Mouse (Mus musculus) neural tube, embryonic 10.5 days (tissue): ENCODE measurements around the gene Sh3bp5.

ENCODE experiments used
- DNase-seq: peaks from one replicate; pipeline ENCODE4 v3.0.0-alpha.2; 2017; ENCODE audit warnings: low spot score; ENCODE audit errors: extremely low spot score

Gene Sh3bp5

GRCm38 (mm10) chr14:31433851-31434360 is 2.0 kb downstream of the Sh3bp5 start:
- peak; percentile 74 for DNase-seq

- DNase-seq = no peak
Measured at GRCm38 (mm10) chr14:31433126-31433525, 2.8 kb downstream of the Sh3bp5 start.

GRCm38 (mm10) chr14:31432424-31432823 is 3.5 kb downstream of the Sh3bp5 start:
- no peak for DNase-seq

GRCm38 (mm10) chr14:31431789-31432330 is 4.0 kb downstream of the Sh3bp5 start:
- no peak for DNase-seq

GRCm38 (mm10) chr14:31429004-31429395 is 6.9 kb downstream of the Sh3bp5 start:
- no peak for DNase-seq

GRCm38 (mm10) chr14:31428211-31429003 is 7.5 kb downstream of the Sh3bp5 start:
- no peak for DNase-seq

- no peak for DNase-seq
Measured at GRCm38 (mm10) chr14:31422961-31423791, 12.7 kb downstream of the Sh3bp5 start.

- no peak for DNase-seq
Measured at GRCm38 (mm10) chr14:31422395-31422794, 13.5 kb downstream of the Sh3bp5 start.

- no peak for DNase-seq
Measured at GRCm38 (mm10) chr14:31421509-31422295, 14.2 kb downstream of the Sh3bp5 start.

- DNase-seq = no peak
Measured at GRCm38 (mm10) chr14:31420985-31421384, 14.9 kb downstream of the Sh3bp5 start.

- no peak for DNase-seq
Measured at GRCm38 (mm10) chr14:31420562-31420961, 15.3 kb downstream of the Sh3bp5 start.

- DNase-seq = no peak
Measured at GRCm38 (mm10) chr14:31420135-31420534, 15.7 kb downstream of the Sh3bp5 start.

GRCm38 (mm10) chr14:31419279-31419678 is 16.6 kb downstream of the Sh3bp5 start:
- no peak for DNase-seq

- DNase-seq = no peak
Measured at GRCm38 (mm10) chr14:31416835-31417549, 18.9 kb downstream of the Sh3bp5 start.

GRCm38 (mm10) chr14:31416411-31416810 is 19.5 kb downstream of the Sh3bp5 start:
- no peak for DNase-seq

GRCm38 (mm10) chr14:31414967-31415376 is 20.9 kb downstream of the Sh3bp5 start:
- no peak for DNase-seq

GRCm38 (mm10) chr14:31414235-31414966 is 21.5 kb downstream of the Sh3bp5 start:
- no peak for DNase-seq

- no peak for DNase-seq
Measured at GRCm38 (mm10) chr14:31413475-31414086, 22.3 kb downstream of the Sh3bp5 start.

- DNase-seq = no peak
Measured at GRCm38 (mm10) chr14:31412651-31413056, 23.2 kb downstream of the Sh3bp5 start.
